Mouse (Mus musculus): ENCODE data around the gene Cmtm7.

Cmtm7 gene

GRCm38 (mm10) chr9:114796473-114797050 lies 14.9 kb upstream of the Cmtm7 start:
- no peak for DNase-seq (ENCODE audit: low spot score)

GRCm38 (mm10) chr9:114794491-114794890 lies 12.8 kb upstream of the Cmtm7 start:
- no peak for DNase-seq (ENCODE audit: low spot score)

GRCm38 (mm10) chr9:114793764-114794295 lies 12.2 kb upstream of the Cmtm7 start:
- no peak for DNase-seq (ENCODE audit: low spot score)

- no peak for DNase-seq (ENCODE audit: low spot score)
Measured at GRCm38 (mm10) chr9:114789989-114790388, 8.3 kb upstream of the Cmtm7 start.

- DNase-seq (ENCODE audit: low spot score) = no peak
Measured at GRCm38 (mm10) chr9:114789557-114789956, 7.9 kb upstream of the Cmtm7 start.

- DNase-seq (ENCODE audit: low spot score) = no peak
Measured at GRCm38 (mm10) chr9:114788697-114789096, 7.0 kb upstream of the Cmtm7 start.

GRCm38 (mm10) chr9:114787716-114788115 lies 6.1 kb upstream of the Cmtm7 start:
- no peak for DNase-seq (ENCODE audit: low spot score)

GRCm38 (mm10) chr9:114787134-114787533 lies 5.5 kb upstream of the Cmtm7 start:
- no peak for DNase-seq (ENCODE audit: low spot score)

- no peak for DNase-seq (ENCODE audit: low spot score)
Measured at GRCm38 (mm10) chr9:114785432-114786125, 3.9 kb upstream of the Cmtm7 start.

GRCm38 (mm10) chr9:114780746-114781525 lies 720 bp downstream of the Cmtm7 start:
- DNase-seq (ENCODE audit: low spot score) = peak; percentile 26

- DNase-seq (ENCODE audit: low spot score) = no peak
Measured at GRCm38 (mm10) chr9:114779984-114780745, 1.5 kb downstream of the Cmtm7 start.

- DNase-seq (ENCODE audit: low spot score) = no peak
Measured at GRCm38 (mm10) chr9:114778877-114779276, 2.8 kb downstream of the Cmtm7 start.

GRCm38 (mm10) chr9:114778047-114778390 lies 3.6 kb downstream of the Cmtm7 start:
- DNase-seq (ENCODE audit: low spot score) = no peak

GRCm38 (mm10) chr9:114777178-114778046 lies 4.2 kb downstream of the Cmtm7 start:
- DNase-seq (ENCODE audit: low spot score) = no peak

- DNase-seq (ENCODE audit: low spot score) = no peak
Measured at GRCm38 (mm10) chr9:114776361-114776760, 5.3 kb downstream of the Cmtm7 start.

GRCm38 (mm10) chr9:114775272-114775671 lies 6.4 kb downstream of the Cmtm7 start:
- DNase-seq (ENCODE audit: low spot score) = no peak

GRCm38 (mm10) chr9:114774629-114775028 lies 7.0 kb downstream of the Cmtm7 start:
- DNase-seq (ENCODE audit: low spot score) = no peak

GRCm38 (mm10) chr9:114771565-114771964 lies 10.1 kb downstream of the Cmtm7 start:
- DNase-seq (ENCODE audit: low spot score) = no peak

- no peak for DNase-seq (ENCODE audit: low spot score)
Measured at GRCm38 (mm10) chr9:114770224-114770623, 11.4 kb downstream of the Cmtm7 start.

- no peak for DNase-seq (ENCODE audit: low spot score)
Measured at GRCm38 (mm10) chr9:114768066-114768465, 13.6 kb downstream of the Cmtm7 start.

- no peak for DNase-seq (ENCODE audit: low spot score)
Measured at GRCm38 (mm10) chr9:114767507-114767906, 14.1 kb downstream of the Cmtm7 start.

Measured in spleen, adult 12 weeks (tissue).